Mouse (Mus musculus): ENCODE measurements at regions not wholly inside any gene's neighbourhood (a gene's known extent, or its start where the extent isn't known, plus 50 kb on each side); places are given as distances from the start of the nearest gene placed in this dataset.
"Not testable (repeated sequence)": the region's sequence is repeated elsewhere in the genome, so short reads cannot be mapped to it uniquely, and the experiment has no call there.

GRCm38 (mm10) chr1:80969927-80970326, 106.8 kb upstream of the Nyap2 start:
- DNase-seq = no peak
- intact Hi-C loops (cut with DNase I) = no loop called here
- TF ChIP-seq CTCF (IDR thresholded peaks at IDR 0.05) = no peak
- H3K4me3 ChIP-seq = no peak overlapping the region
- no peak overlapping the region for H3K27ac ChIP-seq

DNA sequence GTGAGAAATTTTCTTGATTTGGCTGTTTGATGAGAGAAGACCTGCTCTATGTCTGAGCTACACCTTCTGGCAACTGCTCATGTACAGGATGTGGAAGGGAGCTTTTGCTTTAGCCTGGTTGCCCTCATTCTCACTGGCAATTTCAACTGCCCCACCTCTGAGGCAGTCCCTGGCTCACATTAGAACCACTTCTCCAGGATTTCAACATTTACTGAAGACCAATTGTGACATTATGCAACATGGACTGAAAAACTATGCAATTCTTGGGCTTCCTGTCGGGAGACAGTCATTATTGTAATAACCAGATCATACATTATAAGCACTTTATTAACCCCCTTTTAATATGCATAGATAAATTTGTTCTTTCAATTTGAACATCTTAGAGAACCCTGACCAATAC, 107.6 kb upstream of the Nyap2 start:
- H3K4me3 ChIP-seq = no peak overlapping the region
- intact Hi-C loops (cut with DNase I) = no loop called here
- H3K27ac ChIP-seq = no peak overlapping the region
- TF ChIP-seq CTCF (IDR thresholded peaks at IDR 0.05) = no peak
- no peak for DNase-seq

DNA sequence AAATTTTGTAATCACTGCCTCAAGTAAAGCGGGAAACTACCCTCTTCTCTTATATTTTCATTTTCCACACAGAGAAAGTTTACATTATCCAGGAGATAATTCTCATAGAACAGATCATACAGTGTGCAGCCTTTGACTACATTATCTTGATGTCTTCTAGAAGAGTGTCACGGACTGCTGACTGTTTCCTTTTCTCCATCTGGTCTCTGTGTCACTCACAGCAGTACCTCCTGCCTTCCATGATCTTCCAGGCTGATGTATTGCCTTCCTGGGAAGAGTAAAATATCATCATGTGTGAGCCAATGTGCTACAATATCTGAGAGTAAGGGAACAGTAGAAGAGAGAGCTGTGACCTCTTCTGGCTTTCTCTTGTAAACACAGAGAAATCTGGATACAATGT, 111.0 kb upstream of the Nyap2 start:
- no peak overlapping the region for H3K4me3 ChIP-seq
- intact Hi-C loops (cut with DNase I) = no loop called here
- no peak overlapping the region for H3K27ac ChIP-seq
- DNase-seq = no peak
- no peak for TF ChIP-seq CTCF (IDR thresholded peaks at IDR 0.05)

- no peak for TF ChIP-seq CTCF (IDR thresholded peaks at IDR 0.05)
- Histone ChIP-seq H3K4me3 (no peak overlapping the region), H3K27ac (no peak overlapping the region)
- intact Hi-C loops (cut with DNase I) = no loop called here
- no peak for DNase-seq
Measured at GRCm38 (mm10) chr1:80964376-80964775, 112.4 kb upstream of the Nyap2 start.

GRCm38 (mm10) chr1:80963838-80964237, 112.9 kb upstream of the Nyap2 start:
- DNase-seq = no peak
- H3K27ac ChIP-seq = no peak overlapping the region
- intact Hi-C loops (cut with DNase I) = no loop called here
- TF ChIP-seq CTCF (IDR thresholded peaks at IDR 0.05) = no peak
- no peak overlapping the region for H3K4me3 ChIP-seq

GRCm38 (mm10) chr1:80950406-80950805, 126.3 kb upstream of the Nyap2 start:
- Histone ChIP-seq H3K27ac (no peak overlapping the region), H3K4me3 (no peak overlapping the region)
- TF ChIP-seq CTCF (IDR thresholded peaks at IDR 0.05) = no peak
- intact Hi-C loops (cut with DNase I) = no loop called here
- no peak for DNase-seq

- H3K4me3 ChIP-seq; intact Hi-C loops (cut with DNase I); DNase-seq; H3K27ac ChIP-seq: not testable (repeated sequence)
Measured at GRCm38 (mm10) chr1:80946049-80946448, 130.7 kb upstream of the Nyap2 start.

GRCm38 (mm10) chr1:80939372-80939771, 137.4 kb upstream of the Nyap2 start:
- intact Hi-C loops (cut with DNase I) = no loop called here
- Histone ChIP-seq H3K27ac (no peak overlapping the region), H3K4me3 (no peak overlapping the region)
- DNase-seq = no peak
- TF ChIP-seq CTCF (IDR thresholded peaks at IDR 0.05) = no peak

- intact Hi-C loops (cut with DNase I) = no loop called here
- DNase-seq = no peak
- TF ChIP-seq CTCF (IDR thresholded peaks at IDR 0.05) = no peak
- no peak overlapping the region for H3K4me3 ChIP-seq
- no peak overlapping the region for H3K27ac ChIP-seq
Measured at GRCm38 (mm10) chr1:80899281-80899680, 141.0 kb upstream of the Dock10 start.

GRCm38 (mm10) chr1:80874140-80874849, 116.0 kb upstream of the Dock10 start:
- DNase-seq = no peak
- no peak overlapping the region for H3K27ac ChIP-seq
- H3K4me3 ChIP-seq = no peak overlapping the region
- TF ChIP-seq CTCF (IDR thresholded peaks at IDR 0.05) = no peak
- intact Hi-C loops (cut with DNase I) = no loop called here

DNA sequence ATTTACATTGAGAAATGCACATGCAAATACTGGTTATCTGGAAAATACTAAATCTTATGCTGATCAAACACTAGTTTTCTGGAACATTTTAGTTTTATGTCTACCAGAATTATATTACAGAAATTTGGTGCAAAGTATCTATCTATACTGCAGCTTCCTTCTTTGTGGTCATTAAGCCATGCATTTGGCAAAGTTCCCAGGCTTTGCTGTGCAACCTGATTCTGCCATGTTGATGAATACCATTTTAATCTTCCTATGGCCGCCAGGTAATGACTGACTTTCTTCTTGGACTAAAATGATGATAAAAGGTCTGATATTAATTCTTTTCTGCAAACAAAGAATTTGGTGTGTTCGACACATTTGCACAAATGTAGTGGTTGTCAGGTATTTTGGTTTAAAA, 115.3 kb upstream of the Dock10 start:
- intact Hi-C loops (cut with DNase I) = no loop called here
- no peak for TF ChIP-seq CTCF (IDR thresholded peaks at IDR 0.05)
- DNase-seq = no peak
- no peak overlapping the region for H3K4me3 ChIP-seq
- H3K27ac ChIP-seq = no peak overlapping the region

DNA sequence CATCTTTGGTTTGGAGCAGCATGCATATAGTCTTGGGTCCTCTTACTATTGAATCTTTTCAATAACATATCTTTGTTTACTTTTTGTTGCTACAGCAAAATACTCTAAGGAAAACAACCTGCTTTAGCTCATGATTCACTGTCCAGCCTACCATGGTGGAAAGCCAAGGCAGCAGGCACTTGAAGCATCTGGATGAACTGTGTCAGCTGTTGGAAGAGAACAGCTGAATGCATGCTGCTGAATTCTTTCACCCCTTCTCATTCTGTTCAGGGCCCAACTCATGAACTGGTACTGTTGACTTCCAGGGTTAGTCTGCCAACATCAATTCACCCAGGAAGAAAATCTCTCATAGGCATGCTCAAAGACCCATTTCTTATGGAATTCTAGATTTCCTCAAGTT, 110.5 kb upstream of the Dock10 start:
- DNase-seq = no peak
- intact Hi-C loops (cut with DNase I) = no loop called here
- no peak overlapping the region for H3K27ac ChIP-seq
- H3K4me3 ChIP-seq = no peak overlapping the region
- no peak for TF ChIP-seq CTCF (IDR thresholded peaks at IDR 0.05)

- intact Hi-C loops (cut with DNase I) = no loop called here
- no peak for TF ChIP-seq CTCF (IDR thresholded peaks at IDR 0.05)
- no peak for DNase-seq
- Histone ChIP-seq H3K4me3 (no peak overlapping the region), H3K27ac (no peak overlapping the region)
Measured at GRCm38 (mm10) chr1:80856981-80857380, 98.7 kb upstream of the Dock10 start.

GRCm38 (mm10) chr1:80854945-80855656, 96.8 kb upstream of the Dock10 start:
- intact Hi-C loops (cut with DNase I) = no loop called here
- DNase-seq = no peak
- Histone ChIP-seq H3K27ac (no peak overlapping the region), H3K4me3 (no peak overlapping the region)
- TF ChIP-seq CTCF (IDR thresholded peaks at IDR 0.05) = no peak

Measured in gastrocnemius, adult 2 months (tissue).